Mouse (Mus musculus) CH12.LX (cell line): ENCODE results near the gene Cpeb1.
"Not testable (repeated sequence)": the region's sequence is repeated elsewhere in the genome, so short reads cannot be mapped to it uniquely, and the experiment has no call there.

ENCODE experiments used
- CTCF ChIP-seq, 2 experiments: IDR thresholded peaks in 1 of 2; conservative IDR thresholded peaks in 1 of 2; 2 replicates each; pipeline ENCODE4 v1.5.1; 2011 to 2012; ENCODE audit warnings: low read depth in 2 of 2, low read length in 2 of 2, improper control_type of control experiment in 1 of 2, inconsistent platforms in 1 of 2, mild to moderate bottlenecking in 1 of 2, moderate library complexity in 1 of 2
- MAX ChIP-seq: IDR thresholded peaks from 2 replicates; pipeline ENCODE4 v1.6.1; 2011; ENCODE audit warnings: low read length, improper control_type of control experiment
- MAZ ChIP-seq: IDR thresholded peaks from 2 replicates; pipeline ENCODE4 v1.6.1; 2012; ENCODE audit warnings: low read depth, mild to moderate bottlenecking, inconsistent platforms, low read length, improper control_type of control experiment, moderate library complexity
- NELFE ChIP-seq: IDR thresholded peaks from 2 replicates; pipeline ENCODE4 v1.6.1; 2011; ENCODE audit warnings: low read depth, low read length, improper control_type of control experiment
- POLR2A ChIP-seq: IDR thresholded peaks from 2 replicates; pipeline ENCODE4 v1.6.1; 2011; ENCODE audit warnings: low read depth, mild to moderate bottlenecking, improper control_type of control experiment, low read length
- UBTF ChIP-seq: IDR thresholded peaks from 2 replicates; pipeline ENCODE4 v1.6.1; 2012; ENCODE audit warnings: low read depth, mild to moderate bottlenecking, inconsistent platforms, low read length, improper control_type of control experiment, moderate library complexity
- USF1 ChIP-seq: IDR thresholded peaks from 2 replicates; pipeline ENCODE4 v1.6.1; 2014; ENCODE audit warnings: low read depth, mild to moderate bottlenecking, inconsistent platforms, low read length, improper control_type of control experiment
- USF2 ChIP-seq: conservative IDR thresholded peaks from 2 replicates; pipeline ENCODE4 v1.6.1; 2011; ENCODE audit warnings: low read depth, low read length, improper control_type of control experiment
- ZC3H11A ChIP-seq: IDR thresholded peaks from 2 replicates; pipeline ENCODE4 v1.6.1; 2012; ENCODE audit warnings: low read depth, mild to moderate bottlenecking, inconsistent platforms, low read length, improper control_type of control experiment

DNA sequence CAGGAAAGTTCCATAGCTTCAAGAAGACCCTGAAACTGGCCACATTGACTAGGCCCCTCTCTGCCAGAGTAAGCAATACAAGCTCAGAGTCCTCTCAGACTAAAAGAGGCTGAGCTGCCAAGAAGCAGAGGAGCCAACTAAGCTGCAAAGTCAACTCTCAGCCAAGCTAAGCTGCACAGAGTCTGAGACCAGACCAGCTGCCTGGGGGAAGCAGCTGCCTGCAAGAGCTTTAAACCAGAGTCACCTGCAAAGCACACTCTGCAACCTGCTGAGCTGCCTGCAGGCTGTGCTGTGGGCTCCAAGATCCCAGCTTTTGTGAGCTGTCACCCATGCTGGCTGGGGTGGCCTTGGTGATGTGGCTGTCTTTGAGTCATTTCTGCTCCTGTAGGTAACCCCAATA is 23.0 kb upstream of the Cpeb1 start:
- peak in 1 of 2 experiments; percentile 23; a peak in 2 of 4 replicates for TF ChIP-seq CTCF (conservative IDR thresholded peaks at IDR 0.05 in 1 of 2, IDR thresholded peaks at IDR 0.05 in 1 of 2; ENCODE audit: low read depth in 2 of 2, low read length in 2 of 2)
- not testable (repeated sequence) for TF ChIP-seq POLR2A, ZC3H11A, MAZ, NELFE, MAX, UBTF, USF2, USF1
